Mouse (Mus musculus) heart, embryonic 16.5 days (tissue): ENCODE measurements around the gene Arfip1. TPM values are rescaled to one million over a fixed set of nuclear protein-coding genes. Genes with fewer than 3 reads are reported as not detected.
A peak's percentile ranks its signal among the peaks of the same experiment; 100 is the strongest.

Experiments
- ATAC-seq: fragments of 200-750 bp; cut with Nextera tagmentation; replicated peaks from 2 replicates; pipeline ENCODE4 v1.8.0; 2017; ENCODE audit warnings: moderate number of reproducible peaks; ENCODE audit not compliant: insufficient read depth, low FRiP score; ENCODE audit errors: extremely low read depth
- H3K27ac ChIP-seq: fragments of 300-500 bp; sonication (generic); 2 replicates; pipeline ENCODE4 v1.5.1; 2014; ENCODE audit warnings: mild to moderate bottlenecking, low read length, control low read depth, moderate library complexity
- H3K27me3 ChIP-seq: fragments of 300-500 bp; sonication (generic); 2 replicates; pipeline ENCODE4 v1.6.1; 2014; ENCODE audit warnings: low read length, mixed read lengths; ENCODE audit not compliant: control insufficient read depth, insufficient read depth
- H3K36me3 ChIP-seq: fragments of 300-500 bp; sonication (generic); 2 replicates; pipeline ENCODE4 v1.6.1; 2014; ENCODE audit not compliant: control insufficient read depth, insufficient read depth
- H3K4me1 ChIP-seq: fragments of 300-500 bp; sonication (generic); 2 replicates; pipeline ENCODE4 v1.6.1; 2014; ENCODE audit warnings: low read length, mixed read lengths; ENCODE audit not compliant: control insufficient read depth, insufficient read depth
- H3K4me2 ChIP-seq: fragments of 300-500 bp; sonication (generic); 2 replicates; pipeline ENCODE4 v1.6.1; 2014; ENCODE audit warnings: low read depth, mild to moderate bottlenecking, control low read depth, low read length
- H3K4me3 ChIP-seq: fragments of 300-500 bp; sonication (generic); 2 replicates; pipeline ENCODE4 v1.5.1; 2014; ENCODE audit warnings: mild to moderate bottlenecking, control low read depth, low read length
- H3K9ac ChIP-seq: fragments of 300-500 bp; sonication (generic); 2 replicates; pipeline ENCODE4 v1.6.1; 2014; ENCODE audit warnings: low read length, control low read depth
- H3K9me3 ChIP-seq: fragments of 300-500 bp; sonication (generic); replicated peaks from 2 replicates; pipeline ENCODE4 v1.6.1; 2016; ENCODE audit warnings: low read length; ENCODE audit not compliant: control insufficient read depth
- WGBS: fragments of 180-500 bp; shearing (Covaris S2); extraction: QIAGEN DNeasy Blood & Tissue Kit; methylation state at CpG from one replicate; pipeline ENCODE4 v1.1.7; 2014; 5-methylcytosine and 5-hydroxymethylcytosine counted together
- polyA plus RNA-seq: library from polyadenylated mRNA; unstranded; fragments of >200 nt; fragmentation: Nextera tagmentation; extraction: Ambion mirVana; gene quantifications from 2 replicates; pipeline ENCODE4 v1.2.1, GENCODE M21; 2015

The Arfip1 gene
- polyA plus RNA-seq, 1 experiment from 2014 or later = 54.9 TPM

DNA sequence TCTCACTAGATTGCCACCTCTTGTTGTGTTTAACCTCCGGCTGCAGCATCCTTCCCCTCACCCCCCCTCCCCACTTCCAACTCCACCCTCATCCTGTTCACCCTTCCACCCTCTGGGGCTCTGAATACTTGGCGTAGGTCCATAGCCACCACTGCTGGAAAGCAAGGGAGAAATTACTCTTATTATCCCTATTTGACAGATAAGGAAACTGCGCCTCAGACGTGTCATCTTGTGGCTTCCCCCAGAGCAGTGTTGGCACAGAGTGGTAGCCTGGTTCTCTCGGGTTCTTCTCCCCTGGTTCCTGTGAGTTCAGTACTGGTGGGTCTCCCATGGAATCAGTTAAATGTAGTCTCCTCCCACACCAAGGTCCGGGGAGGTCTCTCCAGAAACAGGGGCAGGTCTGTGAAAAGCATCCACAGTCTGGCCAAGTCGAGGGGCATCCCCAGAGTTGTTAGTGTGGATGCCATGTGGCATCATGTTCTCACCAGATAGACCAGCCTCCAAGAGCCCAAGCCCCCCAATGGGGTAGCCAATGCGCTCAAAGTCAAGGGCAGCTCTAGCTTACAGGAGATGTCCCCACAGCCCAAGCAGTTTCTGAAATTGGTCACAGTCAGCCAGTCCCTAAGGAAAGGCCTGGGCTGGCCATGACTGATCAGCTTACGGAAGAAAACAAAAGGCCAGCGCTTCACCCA is 114.9 kb downstream of the Arfip1 start:
- Histone ChIP-seq H3K9ac (no peak overlapping the region), H3K4me3 (no peak overlapping the region), H3K27ac (no peak overlapping the region), H3K4me2 (no peak overlapping the region), H3K9me3 (no peaks in the 10 kb centered on the region), H3K36me3 (no peaks in the 10 kb centered on the region), H3K4me1 (peaks cover 19% of the 10 kb centered on the region), H3K27me3 (no peaks in the 10 kb centered on the region; the same call in 1 of the 2 replicates)
- WGBS = 46% methylated on average over 10 of the region's 10 CpGs
- ATAC-seq = no peak

DNA sequence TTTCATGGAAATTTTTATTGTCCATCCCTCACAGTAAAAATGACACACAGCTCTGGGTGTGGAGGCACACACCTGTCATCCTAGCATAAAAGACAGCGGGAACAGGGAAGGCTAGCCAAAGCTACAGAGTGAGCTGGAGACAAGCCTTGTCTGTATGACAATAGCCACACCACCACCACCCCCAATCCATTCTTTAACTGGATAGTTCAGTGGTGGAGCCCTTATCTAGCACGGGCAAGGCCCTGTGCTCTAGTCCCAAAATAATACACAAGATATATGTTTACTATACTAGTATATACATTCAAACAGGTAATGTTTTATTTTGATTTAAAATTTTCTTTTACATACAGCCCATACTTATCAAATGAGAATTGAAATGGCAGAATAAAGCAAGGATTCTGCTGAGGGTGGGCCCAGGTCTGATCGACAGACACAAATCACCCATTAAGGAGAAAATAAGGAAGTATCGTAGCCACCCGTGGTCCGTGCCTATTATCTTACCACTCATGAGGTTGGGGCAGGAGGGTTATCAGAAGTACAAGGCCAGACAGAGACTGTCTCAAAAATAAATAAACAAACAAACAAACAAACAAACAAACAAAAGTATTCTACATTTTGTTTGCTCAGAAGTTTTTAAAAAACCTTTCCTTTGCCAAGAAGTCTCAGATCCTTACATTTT is 116.5 kb downstream of the Arfip1 start:
- Histone ChIP-seq H3K4me2 (no peak overlapping the region), H3K9me3 (no peaks in the 10 kb centered on the region), H3K4me1 (peaks cover 22% of the 10 kb centered on the region), H3K27me3 (no peaks in the 10 kb centered on the region; the same call in 1 of the 2 replicates), H3K9ac (no peak overlapping the region), H3K27ac (no peak overlapping the region), H3K36me3 (no peaks in the 10 kb centered on the region), H3K4me3 (no peak overlapping the region)
- WGBS = 58% methylated on average over 6 of the region's 6 CpGs
- ATAC-seq = no peak

DNA sequence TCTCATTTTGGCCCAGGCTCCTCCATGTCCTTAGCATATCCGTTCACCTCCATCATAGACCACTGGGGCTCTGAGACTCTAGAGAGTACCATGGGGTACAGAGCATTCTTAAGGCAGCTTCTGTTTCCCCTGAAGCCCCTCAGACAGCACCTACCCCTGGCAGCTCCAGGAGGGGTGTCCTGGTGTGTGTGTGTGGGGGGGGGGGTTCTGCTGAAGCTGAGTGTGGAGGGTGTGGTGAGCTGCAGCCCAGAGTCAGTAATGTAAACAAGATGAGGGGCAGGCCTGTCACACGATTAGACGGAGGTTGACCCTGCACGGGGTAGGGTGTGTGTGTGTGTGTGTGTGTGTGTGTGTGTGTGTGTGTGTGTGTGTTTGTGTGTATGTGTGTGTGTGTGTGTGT is 120.7 kb downstream of the Arfip1 start:
- Histone ChIP-seq H3K27ac (peak overlapping the region; percentile 48), H3K36me3 (no peaks in the 10 kb centered on the region), H3K4me2 (no peak overlapping the region), H3K4me1 (peaks cover 13% of the 10 kb centered on the region), H3K27me3 (no peaks in the 10 kb centered on the region; the same call in none of the 2 replicates), H3K9ac (no peak overlapping the region), H3K9me3 (no peaks in the 10 kb centered on the region), H3K4me3 (no peak overlapping the region)
- no peak; the same call in 1 of the 2 replicates for ATAC-seq
- WGBS = 27% methylated on average over 3 of the region's 4 CpGs

DNA sequence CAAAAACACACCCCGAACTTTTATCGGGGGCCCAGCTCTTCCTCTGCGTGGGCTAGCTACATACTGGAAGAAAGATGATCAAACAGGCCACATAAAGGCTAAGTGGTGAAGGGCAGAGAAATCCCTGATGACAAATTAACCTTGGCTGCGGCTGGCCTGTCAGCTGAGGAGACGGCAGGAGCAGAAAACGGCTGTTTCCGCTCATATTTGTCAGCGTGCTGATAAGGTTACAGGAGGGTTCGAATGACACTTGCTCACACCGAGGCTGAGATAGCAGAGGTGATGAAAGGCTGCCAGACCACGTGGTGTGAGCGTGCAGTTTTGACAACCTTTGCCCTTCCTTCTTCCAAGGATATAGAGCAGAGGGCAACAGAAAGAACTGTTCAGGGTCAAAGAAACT is 121.5 kb downstream of the Arfip1 start:
- Histone ChIP-seq H3K27ac (peak overlapping the region; percentile 48), H3K9me3 (no peaks in the 10 kb centered on the region), H3K27me3 (no peaks in the 10 kb centered on the region; the same call in none of the 2 replicates), H3K36me3 (no peaks in the 10 kb centered on the region), H3K9ac (peak overlapping the region; percentile 36; the same call in 1 of the 2 replicates), H3K4me2 (peak overlapping the region; percentile 46), H3K4me3 (no peak overlapping the region), H3K4me1 (peaks cover 16% of the 10 kb centered on the region)
- 2% methylated on average over 12 of the region's 12 CpGs for WGBS
- ATAC-seq = peak; percentile 76

DNA sequence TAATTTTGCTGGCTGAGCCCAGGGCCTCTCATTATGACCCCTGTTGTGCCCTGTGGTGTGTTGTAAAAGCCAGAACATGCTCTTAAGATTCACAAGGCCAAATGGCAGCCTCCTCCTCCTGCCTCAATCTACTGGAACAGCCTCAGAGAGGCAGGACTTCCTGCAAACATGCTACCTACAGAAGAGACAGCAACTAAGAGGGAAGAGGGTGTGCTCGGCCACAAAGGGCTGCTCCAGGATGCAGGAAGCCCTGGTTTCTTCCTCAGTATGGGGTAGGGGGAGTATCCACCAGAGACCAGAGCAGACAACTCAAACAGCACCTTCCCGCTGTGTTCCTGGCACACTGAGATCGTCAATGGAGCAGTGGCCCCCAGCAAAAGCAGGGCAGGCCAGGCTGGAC is 121.9 kb downstream of the Arfip1 start:
- Histone ChIP-seq H3K9ac (peak overlapping the region; percentile 36; the same call in 1 of the 2 replicates), H3K4me3 (no peak overlapping the region), H3K27me3 (no peaks in the 10 kb centered on the region; the same call in none of the 2 replicates), H3K4me1 (peaks cover 19% of the 10 kb centered on the region), H3K9me3 (no peaks in the 10 kb centered on the region), H3K27ac (peak overlapping the region; percentile 43; the same call in 1 of the 2 replicates), H3K4me2 (peak overlapping the region; percentile 46), H3K36me3 (no peaks in the 10 kb centered on the region)
- WGBS = 22% methylated on average over 3 of the region's 3 CpGs
- ATAC-seq = peak; percentile 61

DNA sequence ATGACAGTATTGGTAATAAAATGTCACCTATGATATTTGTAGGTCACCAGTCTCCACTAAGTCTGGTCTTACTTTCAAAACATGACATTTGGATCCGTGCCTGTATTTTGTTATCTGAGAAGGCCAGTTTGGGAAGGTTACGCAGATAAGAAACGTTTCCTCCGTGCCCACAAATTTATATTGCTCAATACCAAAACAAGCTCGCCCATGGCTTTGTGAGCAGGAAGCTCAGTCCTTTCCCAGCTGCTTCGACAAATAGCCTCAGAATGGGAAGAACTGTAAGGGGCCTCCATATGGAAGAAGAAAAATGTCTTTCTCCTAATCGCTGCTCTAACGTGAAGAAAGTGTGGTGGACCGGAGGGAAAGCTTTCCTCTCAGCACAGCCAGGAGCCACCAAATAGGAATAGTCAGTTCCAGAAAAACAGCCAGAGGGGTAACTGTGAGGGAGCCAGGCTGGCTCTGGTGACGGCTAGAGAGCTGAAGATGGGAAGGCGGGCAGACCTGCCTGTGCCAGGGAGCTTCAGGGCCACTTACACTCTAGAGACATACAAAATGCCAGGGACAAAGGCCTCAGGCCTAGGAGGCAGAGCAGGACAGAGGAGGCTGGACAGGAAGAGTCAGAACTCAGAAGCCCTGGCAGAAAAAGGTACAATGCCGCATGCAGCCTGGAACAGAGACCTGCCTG is 126.5 kb downstream of the Arfip1 start:
- H3K27ac ChIP-seq = 0 out of 2 replicates have a peak overlapping the region, but pooled peaks have one; percentile 33
- H3K4me2 ChIP-seq = no peak overlapping the region
- WGBS = 48% methylated on average over 12 of the region's 12 CpGs
- H3K9me3 ChIP-seq = no peaks in the 10 kb centered on the region
- 0 out of 2 replicates have a peak overlapping the region, but pooled peaks have one; percentile 14 for H3K9ac ChIP-seq
- H3K36me3 ChIP-seq = no peaks in the 10 kb centered on the region
- H3K4me1 ChIP-seq = peaks cover 16% of the 10 kb centered on the region
- H3K4me3 ChIP-seq = no peak overlapping the region
- ATAC-seq = no peak
- no peaks in the 10 kb centered on the region; the same call in 1 of the 2 replicates for H3K27me3 ChIP-seq

DNA sequence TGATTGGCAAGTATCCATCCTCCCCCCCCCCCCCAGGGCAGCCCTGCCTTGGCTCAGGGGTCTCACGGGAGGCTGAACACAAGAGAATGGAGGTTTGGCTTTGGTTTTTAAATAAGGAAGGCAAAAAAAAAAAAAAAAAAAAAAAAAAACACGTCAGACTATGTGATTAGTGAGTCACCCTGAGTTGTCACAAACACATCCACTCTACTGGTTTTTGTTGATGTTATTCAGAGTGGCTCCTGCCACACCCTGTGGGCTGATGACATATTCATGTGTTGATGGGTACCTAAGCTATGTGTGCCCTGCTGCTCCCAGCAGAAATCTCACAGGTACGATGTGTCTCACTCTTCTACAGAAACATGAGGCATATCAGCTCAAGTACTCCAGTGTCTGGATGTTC is 131.8 kb downstream of the Arfip1 start:
- Histone ChIP-seq H3K27me3 (no peaks in the 10 kb centered on the region), H3K27ac (no peak overlapping the region), H3K4me3 (no peak overlapping the region), H3K9ac (no peak overlapping the region), H3K9me3 (no peaks in the 10 kb centered on the region), H3K36me3 (no peaks in the 10 kb centered on the region), H3K4me1 (peaks cover 6% of the 10 kb centered on the region; the same call in 1 of the 2 replicates), H3K4me2 (no peak overlapping the region)
- no peak for ATAC-seq
- WGBS = 63% methylated on average over 3 of the region's 3 CpGs

DNA sequence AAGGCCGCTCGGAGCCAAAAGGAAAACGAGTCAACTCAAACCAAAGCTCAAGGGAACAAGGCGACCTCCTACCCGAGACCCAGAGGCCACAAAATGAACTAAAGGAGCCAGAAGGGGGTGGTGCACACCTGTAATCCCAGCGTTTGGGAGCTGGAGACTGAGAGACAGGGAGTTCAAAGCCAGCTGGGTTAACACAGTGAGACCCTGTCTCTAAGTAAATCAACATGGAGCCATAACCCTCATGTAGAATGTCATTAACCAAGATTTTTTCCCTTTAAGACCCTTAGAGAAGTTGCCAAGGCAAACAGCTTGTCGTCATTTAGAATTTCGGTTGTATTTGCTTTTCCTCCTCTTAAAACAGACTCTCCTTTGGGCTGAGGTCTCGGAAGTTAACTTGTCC is 133.4 kb downstream of the Arfip1 start:
- ATAC-seq = no peak
- H3K36me3 ChIP-seq = no peaks in the 10 kb centered on the region
- no peaks in the 10 kb centered on the region for H3K9me3 ChIP-seq
- H3K4me1 ChIP-seq = no peaks in the 10 kb centered on the region
- no peak overlapping the region for H3K9ac ChIP-seq
- no peak overlapping the region for H3K4me3 ChIP-seq
- 0 out of 2 replicates have a peak, but pooled peaks cover 9% of the 10 kb centered on the region for H3K27me3 ChIP-seq
- H3K27ac ChIP-seq = no peak overlapping the region
- H3K4me2 ChIP-seq = no peak overlapping the region
- 73% methylated on average over 9 of the region's 9 CpGs for WGBS
